Mouse (Mus musculus) MN1 (cell line): ENCODE results near the gene Ccdc163.
A peak's percentile ranks its signal among the peaks of the same experiment; 100 is the strongest.

Experiments
- DNase-seq: peaks from one replicate; pipeline ENCODE4 v3.0.0-alpha.2; 2016; ENCODE audit warnings: low spot score

Gene Ccdc163

GRCm38 (mm10) chr4:116703804-116704203 is 4.5 kb upstream of the Ccdc163 start:
- peak; percentile 58 for DNase-seq

- no peak for DNase-seq
Observed at GRCm38 (mm10) chr4:116707666-116708065, 643 bp upstream of the Ccdc163 start.

- no peak for DNase-seq
Observed at GRCm38 (mm10) chr4:116708791-116709390, 582 bp downstream of the Ccdc163 start.

GRCm38 (mm10) chr4:116710154-116710553 is 1.8 kb downstream of the Ccdc163 start:
- DNase-seq: no peak

- DNase-seq: no peak
Observed at GRCm38 (mm10) chr4:116712536-116712935, 4.2 kb downstream of the Ccdc163 start.

GRCm38 (mm10) chr4:116719396-116719795 is 11.1 kb downstream of the Ccdc163 start:
- DNase-seq: peak; percentile 76

- peak; percentile 92 for DNase-seq
Observed at GRCm38 (mm10) chr4:116720343-116721097, 12.2 kb downstream of the Ccdc163 start, which contains the start of gene Tesk2. Tesk2 (plus strand) TSS chr4:116720948.

- DNase-seq: no peak
Observed at GRCm38 (mm10) chr4:116721098-116721628, 12.9 kb downstream of the Ccdc163 start.

- no peak for DNase-seq
Observed at GRCm38 (mm10) chr4:116722230-116722629, 13.9 kb downstream of the Ccdc163 start.

- no peak for DNase-seq
Observed at GRCm38 (mm10) chr4:116725444-116725843, 17.1 kb downstream of the Ccdc163 start.

- DNase-seq: no peak
Observed at GRCm38 (mm10) chr4:116727401-116727800, 19.1 kb downstream of the Ccdc163 start.

GRCm38 (mm10) chr4:116729532-116729931 is 21.2 kb downstream of the Ccdc163 start:
- no peak for DNase-seq

GRCm38 (mm10) chr4:116731077-116731476 is 22.8 kb downstream of the Ccdc163 start:
- DNase-seq: no peak

GRCm38 (mm10) chr4:116732355-116732754 is 24.0 kb downstream of the Ccdc163 start:
- no peak for DNase-seq

GRCm38 (mm10) chr4:116734996-116735395 is 26.7 kb downstream of the Ccdc163 start:
- no peak for DNase-seq

- DNase-seq: no peak
Observed at GRCm38 (mm10) chr4:116738972-116739751, 30.9 kb downstream of the Ccdc163 start.

- DNase-seq: no peak
Observed at GRCm38 (mm10) chr4:116749750-116750149, 41.4 kb downstream of the Ccdc163 start.

GRCm38 (mm10) chr4:116761914-116762313 is 53.6 kb downstream of the Ccdc163 start:
- no peak for DNase-seq

- no peak for DNase-seq
Observed at GRCm38 (mm10) chr4:116764001-116764400, 55.7 kb downstream of the Ccdc163 start.

- DNase-seq: no peak
Observed at GRCm38 (mm10) chr4:116768510-116768909, 60.2 kb downstream of the Ccdc163 start.

GRCm38 (mm10) chr4:116769060-116769459 is 60.8 kb downstream of the Ccdc163 start:
- no peak for DNase-seq

GRCm38 (mm10) chr4:116776391-116776790 is 68.1 kb downstream of the Ccdc163 start:
- no peak for DNase-seq
